Mouse (Mus musculus): ENCODE results near the gene Sema3f. TPM values are rescaled to one million over a fixed set of nuclear protein-coding genes. Genes with fewer than 3 reads are reported as not detected.

Gene Sema3f
- 15.1 TPM for polyA plus RNA-seq (2014; fragmentation: Illumina TruSeq; extraction: RNeasy Lipid Tissue Mini Kit (QIAGEN cat#74804); ENCODE audit: low read depth, low replicate concordance)

GRCm38 (mm10) chr9:107709697-107710483 lies at the start of gene Sema3f:
Gene Sema3f, minus strand, starts transcription at chr9:107710475.

GRCm38 (mm10) chr9:107679501-107679900 lies 30.8 kb downstream of the Sema3f start, which contains the start of gene Gnat1:
Gene Gnat1, minus strand, starts transcription at chr9:107679712.

DNA sequence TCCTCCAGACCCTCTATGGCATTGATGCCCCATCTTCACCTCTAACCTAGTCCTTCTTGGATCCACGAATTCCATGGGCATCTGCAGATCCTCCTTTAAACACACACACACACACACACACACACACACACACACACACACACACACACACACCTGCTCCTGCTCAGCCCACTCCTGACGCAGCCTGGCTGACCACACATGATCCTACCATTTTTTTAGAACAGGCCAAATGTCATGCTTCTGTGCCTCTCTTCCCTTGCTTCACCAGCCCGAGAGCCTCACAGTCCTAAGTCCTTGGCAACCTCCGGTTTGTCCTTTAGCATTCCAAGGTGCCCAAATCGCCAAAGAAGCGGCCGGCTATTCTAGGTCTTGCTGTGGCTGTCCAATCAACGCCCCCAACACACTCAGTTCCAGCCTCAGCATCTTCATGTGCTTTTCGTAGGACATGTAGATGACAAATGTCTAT lies 40.8 kb downstream of the Sema3f start, which contains the start of gene Slc38a3:
Gene Slc38a3, minus strand, starts transcription at position 51 of the 466 bp plus-strand sequence.

DNA sequence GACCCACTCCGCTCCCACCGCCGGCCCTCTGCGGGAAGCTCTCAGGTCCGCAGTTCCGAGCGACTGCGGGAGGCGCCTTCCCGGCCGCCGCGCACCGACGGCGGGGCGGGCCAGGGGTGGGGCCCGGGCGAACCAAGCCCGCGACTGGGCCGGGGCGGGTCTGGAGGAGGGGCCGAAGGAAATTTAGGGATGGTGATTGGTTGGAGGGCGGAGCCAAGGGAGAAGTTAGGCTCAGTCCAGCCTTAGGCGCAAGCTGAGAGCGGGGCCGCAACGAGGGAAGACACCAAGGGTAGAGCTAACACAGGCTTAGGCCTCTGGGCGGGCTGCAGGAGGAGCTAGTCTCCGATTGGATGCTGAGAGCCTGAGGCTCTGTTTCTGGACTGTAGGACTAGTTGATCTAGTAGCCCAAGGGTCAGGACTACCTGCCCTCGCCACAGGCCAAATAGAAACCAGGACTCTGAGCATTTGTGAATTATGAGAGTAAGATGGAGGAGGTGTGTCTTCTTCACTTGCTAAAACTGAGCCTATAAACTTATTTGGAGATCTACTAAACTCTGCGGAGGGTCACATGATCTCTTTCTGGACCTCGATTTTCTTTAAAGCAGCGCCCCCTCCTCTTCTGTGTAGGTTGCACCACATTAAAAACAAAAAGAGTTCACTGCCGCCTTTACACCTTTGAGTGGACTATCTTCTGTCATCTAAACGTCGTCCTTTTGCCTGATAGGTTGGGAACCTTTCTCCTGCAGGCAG lies 74.8 kb downstream of the Sema3f start, which contains the start of gene Gnai2:
Gene Gnai2, minus strand, starts transcription at position 89 of the 750 bp plus-strand sequence.

Other genes starting within 250 kb of the Sema3f start
- gene Tmem115, start 176.5 kb downstream of the Sema3f start, polyA plus RNA-seq (2014; fragmentation: Illumina TruSeq; extraction: RNeasy Lipid Tissue Mini Kit (QIAGEN cat#74804); ENCODE audit: low read depth, low replicate concordance) = 20.9 TPM
- 5.5 TPM for gene Cyb561d2, start 168.3 kb downstream of the Sema3f start, polyA plus RNA-seq (2014; fragmentation: Illumina TruSeq; extraction: RNeasy Lipid Tissue Mini Kit (QIAGEN cat#74804); ENCODE audit: low read depth, low replicate concordance)
- gene Nprl2, start 168.2 kb downstream of the Sema3f start, polyA plus RNA-seq (2014; fragmentation: Illumina TruSeq; extraction: RNeasy Lipid Tissue Mini Kit (QIAGEN cat#74804); ENCODE audit: low read depth, low replicate concordance) = 25.1 TPM
- gene Zmynd10, start 163.2 kb downstream of the Sema3f start, polyA plus RNA-seq (2014; fragmentation: Illumina TruSeq; extraction: RNeasy Lipid Tissue Mini Kit (QIAGEN cat#74804); ENCODE audit: low read depth, low replicate concordance) = not detected
- gene Rassf1, start 158.9 kb downstream of the Sema3f start, polyA plus RNA-seq (2014; fragmentation: Illumina TruSeq; extraction: RNeasy Lipid Tissue Mini Kit (QIAGEN cat#74804); ENCODE audit: low read depth, low replicate concordance) = 20.7 TPM
- gene Tusc2, start 147.2 kb downstream of the Sema3f start, polyA plus RNA-seq (2014; fragmentation: Illumina TruSeq; extraction: RNeasy Lipid Tissue Mini Kit (QIAGEN cat#74804); ENCODE audit: low read depth, low replicate concordance) = 38.5 TPM
- 36.4 TPM for gene Hyal2, start 142.5 kb downstream of the Sema3f start, polyA plus RNA-seq (2014; fragmentation: Illumina TruSeq; extraction: RNeasy Lipid Tissue Mini Kit (QIAGEN cat#74804); ENCODE audit: low read depth, low replicate concordance)
- gene Hyal1, start 133.5 kb downstream of the Sema3f start, polyA plus RNA-seq (2014; fragmentation: Illumina TruSeq; extraction: RNeasy Lipid Tissue Mini Kit (QIAGEN cat#74804); ENCODE audit: low read depth, low replicate concordance) = 9.7 TPM
- 22.3 TPM for gene Naa80, start 131.6 kb downstream of the Sema3f start, polyA plus RNA-seq (2014; fragmentation: Illumina TruSeq; extraction: RNeasy Lipid Tissue Mini Kit (QIAGEN cat#74804); ENCODE audit: low read depth, low replicate concordance)
- not detected for gene Hyal3, start 129.7 kb downstream of the Sema3f start, polyA plus RNA-seq (2014; fragmentation: Illumina TruSeq; extraction: RNeasy Lipid Tissue Mini Kit (QIAGEN cat#74804); ENCODE audit: low read depth, low replicate concordance)
- 39.4 TPM for gene Ifrd2, start 122.8 kb downstream of the Sema3f start, polyA plus RNA-seq (2014; fragmentation: Illumina TruSeq; extraction: RNeasy Lipid Tissue Mini Kit (QIAGEN cat#74804); ENCODE audit: low read depth, low replicate concordance)
- gene Sema3b, start 101.2 kb downstream of the Sema3f start, polyA plus RNA-seq (2014; fragmentation: Illumina TruSeq; extraction: RNeasy Lipid Tissue Mini Kit (QIAGEN cat#74804); ENCODE audit: low read depth, low replicate concordance) = 26.6 TPM
- gene Gnai2, start 75.1 kb downstream of the Sema3f start, polyA plus RNA-seq (2014; fragmentation: Illumina TruSeq; extraction: RNeasy Lipid Tissue Mini Kit (QIAGEN cat#74804); ENCODE audit: low read depth, low replicate concordance) = 183 TPM
- gene Slc38a3, start 40.9 kb downstream of the Sema3f start, polyA plus RNA-seq (2014; fragmentation: Illumina TruSeq; extraction: RNeasy Lipid Tissue Mini Kit (QIAGEN cat#74804); ENCODE audit: low read depth, low replicate concordance) = 119 TPM
- not detected for gene Gnat1, start 30.8 kb downstream of the Sema3f start, polyA plus RNA-seq (2014; fragmentation: Illumina TruSeq; extraction: RNeasy Lipid Tissue Mini Kit (QIAGEN cat#74804); ENCODE audit: low read depth, low replicate concordance)
- 79.8 TPM for gene Rbm5, start 60.5 kb upstream of the Sema3f start, polyA plus RNA-seq (2014; fragmentation: Illumina TruSeq; extraction: RNeasy Lipid Tissue Mini Kit (QIAGEN cat#74804); ENCODE audit: low read depth, low replicate concordance)
- 43.5 TPM for gene Rbm6, start 162.8 kb upstream of the Sema3f start, polyA plus RNA-seq (2014; fragmentation: Illumina TruSeq; extraction: RNeasy Lipid Tissue Mini Kit (QIAGEN cat#74804); ENCODE audit: low read depth, low replicate concordance)
- gene Mon1a, start 177.7 kb upstream of the Sema3f start, polyA plus RNA-seq (2014; fragmentation: Illumina TruSeq; extraction: RNeasy Lipid Tissue Mini Kit (QIAGEN cat#74804); ENCODE audit: low read depth, low replicate concordance) = 13.5 TPM
- gene Mst1r, start 196.4 kb upstream of the Sema3f start, polyA plus RNA-seq (2014; fragmentation: Illumina TruSeq; extraction: RNeasy Lipid Tissue Mini Kit (QIAGEN cat#74804); ENCODE audit: low read depth, low replicate concordance) = 4.3 TPM
- not detected for gene Actl11, start 218.0 kb upstream of the Sema3f start, polyA plus RNA-seq (2014; fragmentation: Illumina TruSeq; extraction: RNeasy Lipid Tissue Mini Kit (QIAGEN cat#74804); ENCODE audit: low read depth, low replicate concordance)
- not detected for gene Camkv, start 225.2 kb upstream of the Sema3f start, polyA plus RNA-seq (2014; fragmentation: Illumina TruSeq; extraction: RNeasy Lipid Tissue Mini Kit (QIAGEN cat#74804); ENCODE audit: low read depth, low replicate concordance)
- 0.37 TPM for gene Traip, start 239.7 kb upstream of the Sema3f start, polyA plus RNA-seq (2014; fragmentation: Illumina TruSeq; extraction: RNeasy Lipid Tissue Mini Kit (QIAGEN cat#74804); ENCODE audit: low read depth, low replicate concordance)